Mouse (Mus musculus) hindbrain, embryonic 16.5 days (tissue): ENCODE results near the gene Ust. TPM values are rescaled to one million over a fixed set of nuclear protein-coding genes. Genes with fewer than 3 reads are reported as not detected.

Experiments used
- ATAC-seq: fragments of 200-750 bp; cut with Nextera tagmentation; 2 replicates; pipeline ENCODE4 v1.8.0; 2017; ENCODE audit warnings: moderate TSS enrichment, moderate library complexity
- H3K27ac ChIP-seq: fragments of 300-500 bp; sonication (generic); 2 replicates; pipeline ENCODE4 v1.5.1; 2014; ENCODE audit warnings: low read depth, mild to moderate bottlenecking, control low read depth, low read length, moderate library complexity
- H3K27me3 ChIP-seq: fragments of 300-500 bp; sonication (generic); replicated peaks from 2 replicates; pipeline ENCODE4 v1.6.1; 2014; ENCODE audit warnings: low read length; ENCODE audit not compliant: control insufficient read depth, insufficient read depth
- H3K36me3 ChIP-seq: fragments of 300-500 bp; sonication (generic); 2 replicates; pipeline ENCODE4 v1.6.1; 2014; ENCODE audit warnings: mild to moderate bottlenecking, low read length, moderate library complexity, mixed read lengths; ENCODE audit not compliant: control insufficient read depth, insufficient read depth
- H3K4me1 ChIP-seq: fragments of 300-500 bp; sonication (generic); 2 replicates; pipeline ENCODE4 v1.6.1; 2014; ENCODE audit warnings: low read depth, low read length; ENCODE audit not compliant: control insufficient read depth, insufficient read depth
- H3K4me2 ChIP-seq: fragments of 300-500 bp; sonication (generic); 2 replicates; pipeline ENCODE4 v1.6.1; 2014; ENCODE audit warnings: mild to moderate bottlenecking, low read length, control low read depth, moderate library complexity
- H3K4me3 ChIP-seq: fragments of 300-500 bp; sonication (generic); 2 replicates; pipeline ENCODE4 v1.5.1; 2014; ENCODE audit warnings: mild to moderate bottlenecking, low read length, control low read depth, moderate library complexity
- H3K9ac ChIP-seq: fragments of 300-500 bp; sonication (generic); 2 replicates; pipeline ENCODE4 v1.6.1; 2014; ENCODE audit warnings: low read depth, mild to moderate bottlenecking, control low read depth, low read length, moderate library complexity
- H3K9me3 ChIP-seq: fragments of 300-500 bp; sonication (generic); 2 replicates; pipeline ENCODE4 v1.6.1; 2014; ENCODE audit warnings: mild to moderate bottlenecking, low read length, moderate library complexity; ENCODE audit not compliant: control insufficient read depth
- WGBS: fragments of 180-500 bp; shearing (Covaris S2); extraction: QIAGEN DNeasy Blood & Tissue Kit; methylation state at CpG from one replicate; pipeline ENCODE4 v1.1.7; 2014; 5-methylcytosine and 5-hydroxymethylcytosine counted together
- polyA plus RNA-seq: library from polyadenylated mRNA; unstranded; fragments of >200 nt; fragmentation: Nextera tagmentation; extraction: Ambion mirVana; gene quantifications from 2 replicates; pipeline ENCODE4 v1.2.1, GENCODE M21; 2015

The Ust gene
- polyA plus RNA-seq, 1 experiment from 2014 or later = 7.4 TPM

DNA sequence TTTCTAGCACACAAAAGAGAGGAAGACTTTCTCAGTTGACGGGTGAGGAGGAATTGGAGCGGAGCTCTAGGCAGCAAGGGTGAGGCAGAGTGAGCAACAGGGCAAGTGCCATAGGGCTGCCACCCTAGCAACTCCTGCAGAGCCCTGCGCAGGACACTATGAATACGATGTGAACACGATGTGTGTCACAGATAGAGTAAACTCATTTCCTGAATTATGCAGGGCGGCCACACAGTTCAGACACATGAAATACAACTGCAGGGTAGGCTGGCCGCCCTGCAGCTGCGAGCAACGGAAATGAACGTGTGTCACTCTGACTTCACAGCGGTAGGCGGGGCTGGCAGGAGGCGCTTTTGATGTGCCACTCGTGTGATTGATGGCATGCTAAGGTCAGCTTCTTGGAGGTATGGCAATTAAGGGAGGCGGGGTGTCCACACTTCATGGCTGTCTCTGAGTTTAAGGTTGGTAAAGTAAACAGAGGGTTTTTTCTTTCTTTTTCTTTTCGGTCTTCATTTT lies 304.7 kb downstream of the Ust start:
- ATAC-seq = 0 out of 2 replicates have a peak, but pooled peaks have one; percentile 35
- 39% methylated on average over 16 of the region's 16 CpGs for WGBS
- Histone ChIP-seq H3K4me3 (no peak overlapping the region), H3K27ac (no peak overlapping the region), H3K9ac (no peak overlapping the region), H3K9me3 (no peaks in the 10 kb centered on the region), H3K36me3 (no peaks in the 10 kb centered on the region), H3K4me2 (peak overlapping the region; percentile 35), H3K4me1 (peaks cover 9% of the 10 kb centered on the region; the same call in 1 of the 2 replicates), H3K27me3 (no peaks in the 10 kb centered on the region)

DNA sequence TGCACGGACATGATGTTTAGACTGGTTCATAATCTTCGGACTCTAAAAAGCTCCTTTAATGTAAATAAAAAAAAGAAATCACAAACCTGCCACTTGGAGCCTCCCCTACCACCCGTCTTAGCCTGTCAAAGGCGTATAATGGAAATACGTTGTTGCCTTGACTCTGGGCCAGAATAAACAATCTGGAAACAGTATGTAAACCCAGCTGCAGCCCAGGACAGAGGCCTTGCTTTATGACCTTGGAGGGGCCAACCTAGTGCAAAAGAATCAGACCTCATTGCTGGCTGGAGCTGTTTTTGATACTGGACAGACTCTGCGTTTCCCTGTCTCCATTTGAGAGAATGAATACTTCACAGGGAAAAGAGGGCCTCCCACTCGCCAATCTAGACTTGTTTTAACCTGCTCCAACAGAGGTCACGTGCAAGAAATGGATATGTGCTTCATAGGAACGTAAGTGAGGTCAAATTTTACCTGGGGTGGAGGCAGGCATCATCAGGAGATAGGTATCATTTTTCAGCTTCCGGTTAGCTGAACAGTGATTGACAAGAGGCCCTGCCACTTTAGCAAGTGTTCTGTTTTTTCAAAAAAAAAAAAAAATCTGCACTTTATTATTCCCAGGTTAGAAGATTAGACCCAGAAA lies 305.2 kb downstream of the Ust start:
- Histone ChIP-seq H3K4me2 (no peak overlapping the region), H3K4me1 (peaks cover 9% of the 10 kb centered on the region; the same call in 1 of the 2 replicates), H3K36me3 (no peaks in the 10 kb centered on the region), H3K4me3 (no peak overlapping the region), H3K27ac (no peak overlapping the region), H3K9ac (no peak overlapping the region), H3K27me3 (no peaks in the 10 kb centered on the region), H3K9me3 (no peaks in the 10 kb centered on the region)
- WGBS = 60% methylated on average over 10 of the region's 10 CpGs
- ATAC-seq = no peak

DNA sequence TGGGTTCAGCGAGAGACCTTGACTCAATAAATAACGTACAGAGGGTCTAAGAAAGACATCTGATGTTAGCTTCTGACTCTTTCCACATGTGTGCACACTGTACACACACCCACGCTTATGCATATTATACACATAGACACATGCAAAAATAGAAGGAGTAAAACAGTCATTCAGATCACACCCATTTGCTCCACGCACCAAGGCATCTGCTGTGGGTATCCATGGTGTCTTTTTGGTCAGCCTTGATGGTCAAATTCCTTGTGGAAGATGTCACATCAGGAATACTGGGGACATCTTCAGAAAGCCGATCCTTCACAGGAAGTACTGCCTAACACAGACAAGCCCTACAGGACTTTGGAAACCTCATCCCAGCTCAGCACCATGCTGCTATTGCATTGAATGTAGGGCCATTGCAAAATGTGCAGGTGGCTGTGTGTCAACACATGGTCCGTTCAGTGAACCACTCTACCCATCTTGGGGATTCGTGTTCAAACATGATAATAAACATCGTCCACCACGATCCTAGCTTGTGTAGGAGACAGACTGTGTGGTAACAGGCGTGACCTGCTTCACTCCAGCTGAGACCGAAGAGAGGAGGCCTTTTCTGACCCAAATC lies 305.9 kb downstream of the Ust start:
- WGBS = 76% methylated on average over 11 of the region's 11 CpGs
- Histone ChIP-seq H3K27ac (no peak overlapping the region), H3K9me3 (no peaks in the 10 kb centered on the region), H3K27me3 (no peaks in the 10 kb centered on the region), H3K4me3 (no peak overlapping the region), H3K9ac (no peak overlapping the region), H3K4me1 (peaks cover 9% of the 10 kb centered on the region; the same call in 1 of the 2 replicates), H3K36me3 (no peaks in the 10 kb centered on the region), H3K4me2 (no peak overlapping the region)
- no peak for ATAC-seq

DNA sequence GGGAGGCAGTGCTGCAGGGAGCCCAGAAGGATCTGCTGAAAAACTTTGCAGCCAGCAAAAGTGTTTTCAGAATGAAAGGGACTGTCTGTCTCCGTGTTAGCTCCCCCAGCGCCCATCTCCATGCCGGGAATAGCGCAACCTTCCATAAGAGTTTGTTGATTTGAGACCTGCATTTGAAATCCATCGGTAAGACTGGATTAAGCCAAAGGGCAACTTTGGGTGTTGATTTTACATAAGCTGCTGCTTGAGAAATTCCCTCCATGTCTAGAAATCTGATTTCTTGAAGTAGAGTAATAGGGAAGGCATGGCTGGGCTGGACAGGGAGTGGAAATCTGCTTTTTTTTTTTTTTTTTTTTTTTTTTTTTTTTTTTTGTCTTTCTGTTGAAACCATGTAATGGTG lies 306.9 kb downstream of the Ust start:
- Histone ChIP-seq H3K27me3 (no peaks in the 10 kb centered on the region), H3K9ac (no peak overlapping the region), H3K4me1 (peaks cover 9% of the 10 kb centered on the region; the same call in 1 of the 2 replicates), H3K9me3 (no peaks in the 10 kb centered on the region), H3K4me2 (no peak overlapping the region), H3K36me3 (no peaks in the 10 kb centered on the region), H3K27ac (no peak overlapping the region), H3K4me3 (no peak overlapping the region)
- 89% methylated on average over 5 of the region's 5 CpGs for WGBS
- ATAC-seq = no peak

DNA sequence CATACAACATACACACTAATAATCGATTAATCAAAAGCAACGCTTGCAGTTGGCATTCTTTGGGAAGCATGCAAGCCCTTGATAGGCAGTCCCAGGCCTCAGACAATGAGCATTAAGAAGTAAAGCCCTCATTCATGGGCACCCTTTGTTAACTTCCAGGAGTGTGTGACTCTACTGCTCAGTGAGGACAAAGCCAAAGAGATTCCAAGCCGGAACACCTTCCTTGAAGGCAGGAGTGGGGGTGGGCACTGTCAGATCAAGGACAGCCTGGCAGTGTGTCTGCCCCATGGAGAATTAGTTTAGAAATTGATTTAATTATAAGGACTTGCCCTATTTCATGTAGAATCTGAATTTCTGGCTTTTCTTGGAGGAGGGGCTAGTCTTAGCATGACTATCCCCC lies 308.3 kb downstream of the Ust start:
- H3K27ac ChIP-seq = no peak overlapping the region
- WGBS = 46% methylated on average over 3 of the region's 3 CpGs
- H3K36me3 ChIP-seq = no peaks in the 10 kb centered on the region
- no peak overlapping the region for H3K4me3 ChIP-seq
- H3K9ac ChIP-seq = no peak overlapping the region
- H3K4me1 ChIP-seq = peaks cover 9% of the 10 kb centered on the region; the same call in 1 of the 2 replicates
- no peaks in the 10 kb centered on the region for H3K9me3 ChIP-seq
- no peak overlapping the region for H3K4me2 ChIP-seq
- no peaks in the 10 kb centered on the region for H3K27me3 ChIP-seq
- ATAC-seq = 0 out of 2 replicates have a peak, but pooled peaks have one; percentile 34

DNA sequence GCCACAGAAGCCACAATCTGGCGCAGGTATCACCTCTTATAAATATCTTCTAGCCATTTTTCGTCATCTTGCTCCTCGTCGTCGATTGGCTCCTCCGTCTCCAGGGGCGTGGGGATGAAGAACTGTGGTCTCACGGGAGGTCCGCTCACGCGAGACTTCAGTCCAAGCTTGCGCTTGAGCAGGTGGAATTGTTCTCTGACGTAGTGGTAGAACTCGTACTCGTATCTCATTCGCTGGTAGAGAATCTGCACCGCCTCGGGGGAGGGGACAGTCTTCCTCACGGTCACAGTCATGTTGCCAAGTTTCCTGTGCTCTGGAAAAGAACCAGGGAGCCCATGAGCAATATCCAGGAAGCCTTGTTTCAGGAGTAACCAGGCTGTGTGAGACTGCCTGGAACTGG lies 311.3 kb downstream of the Ust start:
- H3K27ac ChIP-seq = no peak overlapping the region
- ATAC-seq = no peak
- no peaks in the 10 kb centered on the region for H3K4me1 ChIP-seq
- no peak overlapping the region for H3K4me2 ChIP-seq
- no peaks in the 10 kb centered on the region for H3K9me3 ChIP-seq
- no peak overlapping the region for H3K4me3 ChIP-seq
- H3K27me3 ChIP-seq = no peaks in the 10 kb centered on the region
- 94% methylated on average over 19 of the region's 19 CpGs for WGBS
- no peak overlapping the region for H3K9ac ChIP-seq
- no peaks in the 10 kb centered on the region for H3K36me3 ChIP-seq

DNA sequence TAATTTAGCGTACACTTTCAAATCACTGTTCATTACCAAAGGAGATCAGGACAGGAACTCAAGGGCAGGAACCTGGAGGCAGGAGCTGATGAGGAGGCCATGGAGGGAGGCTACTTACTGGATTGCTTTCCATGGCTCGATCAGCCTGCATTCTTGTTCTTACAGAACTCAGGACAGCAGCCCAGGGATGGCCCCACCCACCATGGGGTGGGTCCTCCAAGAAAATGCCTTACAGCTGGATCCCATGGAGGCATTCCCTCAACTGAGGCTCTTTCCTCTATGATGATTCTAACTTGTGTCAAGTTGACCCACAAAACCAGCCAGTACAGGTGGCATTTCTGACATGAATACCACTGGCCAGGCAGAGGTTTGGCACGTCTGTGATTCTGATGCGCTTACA lies 314.9 kb downstream of the Ust start:
- H3K9ac ChIP-seq = no peak overlapping the region
- H3K36me3 ChIP-seq = no peaks in the 10 kb centered on the region
- no peaks in the 10 kb centered on the region for H3K9me3 ChIP-seq
- 80% methylated on average over 4 of the region's 4 CpGs for WGBS
- no peak for ATAC-seq
- no peaks in the 10 kb centered on the region for H3K27me3 ChIP-seq
- no peak overlapping the region for H3K4me2 ChIP-seq
- H3K4me1 ChIP-seq = no peaks in the 10 kb centered on the region
- no peak overlapping the region for H3K4me3 ChIP-seq
- H3K27ac ChIP-seq = no peak overlapping the region

DNA sequence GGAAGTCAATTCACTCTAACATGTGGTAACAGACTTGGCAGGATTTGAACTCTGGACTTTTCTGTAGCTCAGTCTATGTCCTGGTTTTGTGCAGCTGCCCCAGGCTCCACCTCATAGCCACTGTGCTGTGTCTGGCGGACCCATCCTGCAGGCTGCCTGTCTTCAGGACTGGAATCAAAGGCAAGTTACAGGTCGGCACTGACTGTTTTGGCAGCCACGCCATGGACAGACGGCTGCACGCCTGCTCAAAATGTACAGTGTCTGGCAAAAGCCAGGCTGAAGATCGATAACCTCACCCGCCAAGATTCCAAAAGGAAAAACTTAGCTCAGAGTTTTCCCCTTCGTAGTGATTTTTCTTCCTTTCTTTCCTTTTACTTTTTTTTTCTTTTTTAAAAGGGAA lies 318.8 kb downstream of the Ust start:
- H3K27ac ChIP-seq = no peak overlapping the region
- H3K4me2 ChIP-seq = no peak overlapping the region
- no peaks in the 10 kb centered on the region for H3K36me3 ChIP-seq
- WGBS = 82% methylated on average over 8 of the region's 8 CpGs
- no peaks in the 10 kb centered on the region for H3K4me1 ChIP-seq
- no peaks in the 10 kb centered on the region for H3K27me3 ChIP-seq
- no peak overlapping the region for H3K4me3 ChIP-seq
- no peaks in the 10 kb centered on the region for H3K9me3 ChIP-seq
- H3K9ac ChIP-seq = no peak overlapping the region
- no peak for ATAC-seq

DNA sequence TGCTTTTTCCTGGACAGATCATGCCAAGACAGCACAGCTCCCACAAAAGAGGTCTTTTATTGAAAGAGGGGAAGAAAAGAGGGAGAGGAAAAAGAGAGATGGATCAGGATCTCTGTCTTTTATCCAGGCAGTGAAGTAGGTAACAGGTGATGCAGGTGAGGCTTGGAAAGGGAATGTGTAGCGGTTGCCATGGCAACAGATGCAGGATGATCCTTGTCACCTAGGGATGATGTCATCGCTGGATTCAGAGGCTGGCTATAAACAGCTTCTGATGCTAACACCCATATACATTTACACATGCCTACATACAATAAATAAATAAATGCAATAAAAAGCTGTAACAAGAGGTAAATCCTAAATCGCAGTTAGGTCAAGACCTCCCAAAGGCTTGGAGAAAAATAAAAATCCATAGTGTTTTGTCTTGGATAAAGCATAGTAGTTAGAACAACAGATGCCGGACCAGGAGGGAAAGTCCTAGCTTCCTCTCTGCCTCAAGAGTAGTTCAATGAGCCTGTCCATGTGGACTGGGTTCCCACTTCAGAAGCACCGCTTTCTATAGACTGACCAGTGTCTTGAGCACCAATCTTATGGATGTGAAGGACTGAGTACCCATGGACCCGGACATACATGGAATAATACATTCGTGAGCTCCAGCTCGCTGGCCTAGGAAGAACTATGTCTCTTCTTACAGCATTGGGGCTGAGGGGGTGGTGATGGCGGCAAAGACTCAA lies 319.4 kb downstream of the Ust start:
- Histone ChIP-seq H3K36me3 (no peaks in the 10 kb centered on the region), H3K27me3 (no peaks in the 10 kb centered on the region), H3K4me3 (no peak overlapping the region), H3K27ac (no peak overlapping the region), H3K9me3 (no peaks in the 10 kb centered on the region), H3K4me2 (no peak overlapping the region), H3K4me1 (no peaks in the 10 kb centered on the region), H3K9ac (no peak overlapping the region)
- 93% methylated on average over 9 of the region's 9 CpGs for WGBS
- peak; percentile 74 for ATAC-seq
